Mouse (Mus musculus) lung, postnatal 4 days (tissue): ENCODE measurements at regions not wholly inside any gene's neighbourhood (a gene's known extent, or its start where the extent isn't known, plus 50 kb on each side); places are given as distances from the start of the nearest gene placed in this dataset.
A peak's percentile ranks its signal among the peaks of the same experiment; 100 is the strongest.
"Not testable (repeated sequence)": the region's sequence is repeated elsewhere in the genome, so short reads cannot be mapped to it uniquely, and the experiment has no call there.

ENCODE experiments used
- DNase-seq, 2 experiments: peaks; one replicate each; pipeline ENCODE4 v3.0.0; 2021

GRCm38 (mm10) chr13:68167826-68168225 is 304.7 kb downstream of the BC048507 start:
- DNase-seq: peak in 1 of 2 experiments; percentile 7

- not testable (repeated sequence) for DNase-seq
Observed at GRCm38 (mm10) chr13:68173456-68173855, 310.3 kb downstream of the BC048507 start.
